Mouse (Mus musculus): ENCODE data around the gene Pitpna.

Gene Pitpna

GRCm38 (mm10) chr11:75563851-75564548 lies 23.9 kb upstream of the Pitpna start:
- DNase-seq, result peak; percentile 52

GRCm38 (mm10) chr11:75565849-75566248 lies 22.0 kb upstream of the Pitpna start:
- peak; percentile 66 for DNase-seq

GRCm38 (mm10) chr11:75566276-75567196 lies 21.4 kb upstream of the Pitpna start:
- DNase-seq, result no peak

- no peak for DNase-seq
Measured at GRCm38 (mm10) chr11:75567346-75568114, 20.4 kb upstream of the Pitpna start.

- no peak for DNase-seq
Measured at GRCm38 (mm10) chr11:75568115-75568511, 19.8 kb upstream of the Pitpna start.

- DNase-seq, result no peak
Measured at GRCm38 (mm10) chr11:75568962-75569361, 18.9 kb upstream of the Pitpna start.

GRCm38 (mm10) chr11:75570375-75571125 lies 17.3 kb upstream of the Pitpna start:
- DNase-seq, result no peak

- DNase-seq, result peak; percentile 51
Measured at GRCm38 (mm10) chr11:75571126-75571990, 16.5 kb upstream of the Pitpna start.

GRCm38 (mm10) chr11:75572301-75572791 lies 15.6 kb upstream of the Pitpna start:
- no peak for DNase-seq

GRCm38 (mm10) chr11:75572854-75573650 lies 14.8 kb upstream of the Pitpna start:
- DNase-seq, result peak; percentile 97

- no peak for DNase-seq
Measured at GRCm38 (mm10) chr11:75574378-75575123, 13.3 kb upstream of the Pitpna start.

GRCm38 (mm10) chr11:75575560-75576123 lies 12.3 kb upstream of the Pitpna start:
- DNase-seq, result no peak

- DNase-seq, result no peak
Measured at GRCm38 (mm10) chr11:75578609-75579008, 9.3 kb upstream of the Pitpna start.

GRCm38 (mm10) chr11:75581495-75582149 lies 6.3 kb upstream of the Pitpna start:
- no peak for DNase-seq

GRCm38 (mm10) chr11:75583521-75583920 lies 4.4 kb upstream of the Pitpna start:
- DNase-seq, result no peak

- DNase-seq, result no peak
Measured at GRCm38 (mm10) chr11:75585061-75585460, 2.8 kb upstream of the Pitpna start.

- DNase-seq, result no peak
Measured at GRCm38 (mm10) chr11:75585978-75586377, 1.9 kb upstream of the Pitpna start.

- no peak for DNase-seq
Measured at GRCm38 (mm10) chr11:75586963-75587362, 934 bp upstream of the Pitpna start.
